Mouse (Mus musculus): Measurements from ENCODE around the gene Trpc7.

The Trpc7 gene

DNA sequence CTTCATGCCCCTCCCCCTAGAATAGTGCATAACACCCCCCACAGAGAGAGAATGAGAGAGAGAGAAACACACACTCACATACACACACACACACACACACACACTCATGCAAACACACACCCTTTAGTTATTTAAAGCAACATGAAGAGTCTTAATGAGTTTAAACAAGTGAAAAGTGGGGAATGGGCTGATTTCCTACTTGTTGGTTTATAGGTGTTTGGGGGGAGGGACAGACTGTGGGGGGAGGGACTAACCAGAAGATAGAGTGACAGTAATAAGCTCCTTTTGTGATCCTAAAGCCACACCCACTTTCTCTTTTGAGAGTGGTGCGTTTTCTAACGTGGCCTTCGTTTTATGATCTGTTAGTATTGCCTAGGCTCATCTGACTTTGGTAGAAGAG is at the start of gene Trpc7:
TSS of gene Trpc7 (minus strand) at position 101 of the 400 bp plus-strand sequence.
- DNase-seq (ENCODE audit: low spot score) = no peak

DNA sequence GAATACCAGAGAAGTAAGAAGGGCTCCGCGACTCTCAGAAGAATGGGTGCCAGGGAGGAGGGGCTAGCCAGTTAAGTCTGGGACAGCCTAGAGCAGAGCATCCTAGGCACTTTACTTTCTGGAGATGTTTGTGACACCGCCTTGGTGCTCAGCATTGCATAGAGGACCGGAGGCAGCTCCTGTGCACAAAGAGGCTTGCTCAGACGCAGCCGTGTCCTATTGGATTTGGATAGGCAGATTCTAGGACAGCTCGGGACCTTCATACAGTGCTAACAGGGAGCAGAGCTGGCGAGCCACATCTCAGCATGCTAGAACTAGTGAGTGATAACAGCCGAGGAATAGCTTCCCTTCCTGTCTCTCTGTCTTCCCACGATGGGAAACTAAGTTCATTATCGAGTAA is 43.5 kb upstream of the Trpc7 start:
- no peak for DNase-seq (ENCODE audit: low spot score)

DNA sequence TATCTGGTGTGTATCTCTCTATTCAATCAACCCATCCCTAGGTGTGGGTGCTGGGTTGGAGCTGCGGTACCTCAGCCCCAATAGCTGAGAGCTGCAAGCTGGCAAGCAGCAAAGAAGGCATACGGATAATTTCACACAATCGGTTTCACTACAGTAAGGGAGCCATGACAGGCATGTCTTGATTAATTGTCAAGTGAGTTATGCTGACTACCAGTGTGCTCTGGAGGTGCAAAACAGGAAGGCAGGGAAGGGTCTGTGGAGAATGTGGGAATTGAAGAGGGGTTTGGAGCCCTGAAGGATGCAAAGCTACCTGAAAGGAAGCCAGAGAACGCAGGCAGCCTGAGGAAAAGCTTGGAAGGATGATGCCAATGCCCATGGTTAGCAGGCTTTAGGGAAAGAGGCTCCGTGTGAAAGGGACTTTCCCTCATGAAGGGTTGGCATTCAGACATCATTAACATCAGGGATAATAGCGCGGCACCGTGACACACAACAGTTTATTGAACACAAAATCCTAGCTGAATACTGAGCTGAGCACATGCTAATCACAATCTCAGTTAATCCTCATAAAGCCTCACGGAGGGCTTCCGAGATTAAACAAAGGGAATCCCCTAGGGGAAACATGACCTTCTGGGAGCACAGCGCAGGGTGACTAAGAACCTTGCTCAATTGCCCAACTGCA is 38.2 kb upstream of the Trpc7 start:
- DNase-seq (ENCODE audit: low spot score) = no peak

DNA sequence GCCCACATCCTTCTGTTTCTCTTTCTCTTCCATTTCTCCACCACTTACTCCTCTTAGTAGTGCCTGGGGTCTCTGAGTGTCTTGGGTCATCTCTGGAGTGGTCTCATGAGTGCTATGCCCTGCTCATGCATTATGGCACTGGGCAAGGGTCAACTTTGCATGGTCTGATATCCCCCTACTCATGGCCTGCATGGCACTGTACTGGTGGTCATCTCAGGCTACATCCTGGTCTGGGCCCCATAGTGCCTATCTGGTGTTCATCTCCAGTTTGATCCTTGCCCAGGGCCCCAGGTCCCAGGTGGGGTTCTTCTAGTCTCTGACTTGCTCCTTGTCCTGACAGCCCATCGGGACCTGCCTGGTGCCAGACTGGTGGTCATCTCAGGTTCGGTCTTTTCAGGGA is 34.6 kb upstream of the Trpc7 start:
- no peak for DNase-seq (ENCODE audit: low spot score)

DNA sequence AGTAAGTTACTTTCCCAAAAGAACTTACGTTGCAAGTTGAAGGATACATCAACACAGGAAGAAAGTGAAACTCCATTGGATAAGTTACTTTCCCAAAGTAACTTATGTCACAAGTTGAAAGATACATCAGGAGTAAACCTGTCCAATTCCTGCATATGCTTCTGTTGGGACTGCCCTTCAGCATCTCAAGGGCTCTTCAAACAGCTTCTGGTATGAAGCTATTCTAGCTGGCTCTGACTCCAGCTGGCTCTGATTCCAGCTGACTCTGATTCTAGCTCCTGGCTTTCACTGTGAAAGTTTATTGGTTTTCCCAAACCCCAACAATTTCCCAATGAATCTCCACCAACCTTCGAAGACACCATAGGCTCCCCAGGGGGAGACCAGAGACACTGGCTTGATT is 27.2 kb upstream of the Trpc7 start:
- DNase-seq (ENCODE audit: low spot score) = no peak

DNA sequence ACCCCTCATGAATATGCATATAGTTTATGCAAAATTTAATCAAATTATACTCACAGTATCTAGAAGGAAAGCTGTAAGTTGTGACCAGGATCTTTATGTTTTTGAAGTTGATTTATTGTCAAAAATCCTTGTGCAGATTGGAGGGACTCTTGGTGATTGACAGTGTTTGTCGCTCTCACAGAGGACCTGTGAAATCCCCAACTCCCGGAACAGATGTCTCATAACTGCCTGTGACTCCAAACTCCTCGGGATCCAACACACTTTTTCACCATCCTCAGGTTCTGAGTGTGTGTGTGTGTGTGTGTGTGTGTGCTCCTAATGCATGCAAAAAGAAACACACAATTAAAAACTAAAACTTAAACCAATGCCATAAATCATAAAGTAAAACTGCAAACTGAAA is 25.5 kb upstream of the Trpc7 start:
- no peak for DNase-seq (ENCODE audit: low spot score)

DNA sequence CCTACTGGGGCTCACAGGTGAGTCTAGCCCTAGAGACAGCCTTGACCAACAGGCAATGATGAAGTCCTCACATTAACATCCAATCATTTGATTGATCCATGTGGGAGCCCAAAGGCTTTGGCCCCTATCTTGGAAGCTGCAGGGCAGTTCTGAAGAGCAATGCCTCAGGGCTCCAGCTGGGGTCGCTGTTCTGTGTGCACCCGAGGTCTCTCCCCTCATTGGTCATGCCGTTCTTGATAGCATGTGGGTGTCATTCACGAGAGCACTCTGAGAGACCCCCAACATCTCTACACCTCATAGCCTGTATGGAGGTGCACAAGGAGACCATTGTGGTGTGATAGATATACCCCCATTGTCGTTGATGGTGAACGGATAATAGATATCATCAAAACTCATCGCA is 18.9 kb upstream of the Trpc7 start:
- DNase-seq (ENCODE audit: low spot score) = no peak

DNA sequence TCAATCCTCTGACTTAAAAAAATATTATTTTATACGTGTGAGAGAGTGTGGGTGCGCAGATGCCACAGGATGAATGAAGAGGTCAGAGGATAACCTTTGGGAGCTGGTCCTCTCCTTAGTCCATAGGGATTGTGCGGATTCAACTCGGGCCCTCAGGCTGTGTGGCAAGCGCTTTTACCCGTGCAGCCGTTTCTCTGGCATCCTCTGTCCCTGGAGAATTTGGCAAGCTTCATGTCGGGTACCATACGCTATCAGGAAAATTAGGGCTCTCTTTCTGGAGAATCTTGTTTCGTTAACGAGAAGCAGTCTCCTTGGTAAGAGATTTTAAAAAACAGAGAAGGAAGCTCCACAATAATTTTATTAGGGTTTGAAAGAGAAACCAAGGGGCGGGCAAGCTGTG is 15.3 kb upstream of the Trpc7 start:
- no peak for DNase-seq (ENCODE audit: low spot score)

DNA sequence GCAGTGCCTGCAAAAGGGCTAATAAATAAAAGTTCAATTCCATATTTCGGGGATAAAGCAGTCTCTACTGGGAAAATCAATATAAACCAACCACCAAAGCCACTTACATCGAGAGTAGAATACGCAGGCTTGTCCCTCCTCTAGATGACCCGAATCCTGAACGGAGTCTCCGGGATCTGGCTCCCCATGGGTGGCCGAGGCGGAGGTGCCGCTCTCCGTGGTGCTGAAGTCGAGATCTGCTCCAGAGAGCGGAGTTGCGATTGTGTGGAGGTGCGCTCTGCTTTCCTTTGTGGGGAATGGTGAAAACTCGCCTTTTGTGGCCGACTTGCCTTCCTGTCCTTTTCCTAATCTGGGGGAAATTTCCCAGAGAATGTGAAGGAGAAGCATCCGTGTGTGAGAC is 407 bp downstream of the Trpc7 start:
- peak; percentile 30 for DNase-seq (ENCODE audit: low spot score)

DNA sequence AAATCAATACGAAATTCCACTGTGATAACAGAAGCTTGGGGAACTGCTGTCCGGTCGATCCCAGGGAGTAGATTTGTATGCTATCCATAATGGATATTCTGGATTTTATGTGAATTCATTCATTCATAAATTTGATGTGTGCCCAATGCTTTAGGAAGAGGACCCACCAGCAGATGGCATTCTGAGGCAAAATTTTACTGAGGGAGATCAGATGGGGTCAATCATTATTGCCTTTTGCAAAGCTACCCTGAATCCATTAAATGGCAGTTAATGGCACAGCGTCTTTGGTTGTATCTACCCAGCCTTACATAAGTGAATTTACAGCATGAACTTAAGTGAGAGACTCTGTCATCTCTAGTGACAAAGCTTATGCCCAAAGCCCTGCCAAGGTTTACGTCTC is 1.2 kb downstream of the Trpc7 start:
- DNase-seq (ENCODE audit: low spot score) = no peak

DNA sequence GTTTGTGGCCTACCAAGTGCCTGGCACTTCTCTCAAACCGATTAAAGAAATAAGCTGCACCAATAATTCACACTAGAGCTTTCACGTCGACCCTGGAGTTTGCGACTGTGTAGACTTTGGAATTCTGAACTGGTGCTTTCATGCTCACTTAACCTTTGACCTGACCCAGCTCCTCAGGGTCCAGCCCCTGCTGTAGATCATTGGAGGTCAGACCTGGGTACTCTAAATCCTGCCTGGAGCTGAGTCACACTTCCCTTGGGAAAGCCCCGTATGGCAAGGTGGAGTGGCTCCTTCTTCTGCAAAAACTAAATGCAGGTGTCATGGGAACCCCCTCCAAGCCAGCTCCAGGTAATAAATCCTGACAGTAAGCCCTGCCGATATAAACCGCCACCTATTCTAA is 5.9 kb downstream of the Trpc7 start:
- DNase-seq (ENCODE audit: low spot score) = no peak

DNA sequence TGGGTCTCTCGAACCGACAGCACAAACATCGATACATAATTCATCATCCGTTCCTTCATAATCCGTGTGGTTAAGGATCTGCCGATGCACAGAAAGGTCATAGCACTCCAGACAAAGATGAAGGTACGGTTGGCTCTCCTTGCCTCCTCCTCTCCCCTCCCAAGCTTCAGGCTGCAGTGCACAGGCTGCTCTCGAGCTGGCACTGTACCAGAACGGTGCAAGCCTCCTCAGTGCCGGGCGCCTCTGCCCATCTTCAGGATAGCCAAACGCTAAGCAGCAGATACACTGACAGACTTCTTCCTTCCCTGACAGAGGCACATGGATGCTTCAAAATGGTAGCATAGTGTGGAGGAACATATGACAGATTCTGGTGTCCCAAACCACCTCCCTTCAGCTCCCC is 12.9 kb downstream of the Trpc7 start:
- DNase-seq (ENCODE audit: low spot score) = no peak

DNA sequence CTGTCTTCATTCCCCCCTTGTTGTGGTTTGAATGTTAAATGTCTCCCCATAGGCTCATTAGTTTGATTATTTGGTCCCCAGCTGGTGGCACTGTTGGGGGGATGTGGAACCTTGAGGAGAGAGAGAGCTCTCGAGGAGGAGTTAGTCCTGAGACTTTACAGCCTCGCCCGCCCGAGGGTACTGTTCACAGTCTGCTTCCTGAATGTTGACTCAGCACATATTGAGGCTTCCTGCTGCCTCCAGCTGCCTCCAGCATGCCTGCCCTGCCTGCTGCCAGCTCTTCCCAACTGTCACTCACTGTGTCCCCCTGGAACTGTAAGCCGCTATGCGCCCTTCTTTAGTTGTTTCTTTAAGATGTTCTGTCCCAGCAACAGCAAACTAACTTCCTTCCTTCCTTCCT is 31.2 kb downstream of the Trpc7 start:
- DNase-seq (ENCODE audit: low spot score) = no peak

DNA sequence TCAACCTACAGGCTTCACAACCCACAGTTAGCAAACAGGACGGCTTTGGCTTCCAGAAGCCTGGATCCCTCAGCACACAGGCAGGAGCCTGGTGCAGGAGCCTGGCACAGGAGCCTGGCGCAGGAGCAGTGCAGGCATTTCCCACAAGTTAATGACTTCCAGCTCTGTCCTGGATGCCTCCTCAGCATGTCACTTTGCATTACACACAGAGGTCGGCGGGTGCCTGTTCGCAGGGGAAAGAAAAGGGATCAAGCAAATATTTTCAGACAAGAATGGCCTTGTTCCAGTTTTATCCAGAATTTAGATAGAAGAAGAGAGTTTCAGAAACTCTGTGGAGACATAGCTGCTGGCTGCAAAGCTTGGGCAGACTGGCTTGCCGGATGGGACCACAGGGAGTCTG is 33.8 kb downstream of the Trpc7 start:
- DNase-seq (ENCODE audit: low spot score) = no peak

DNA sequence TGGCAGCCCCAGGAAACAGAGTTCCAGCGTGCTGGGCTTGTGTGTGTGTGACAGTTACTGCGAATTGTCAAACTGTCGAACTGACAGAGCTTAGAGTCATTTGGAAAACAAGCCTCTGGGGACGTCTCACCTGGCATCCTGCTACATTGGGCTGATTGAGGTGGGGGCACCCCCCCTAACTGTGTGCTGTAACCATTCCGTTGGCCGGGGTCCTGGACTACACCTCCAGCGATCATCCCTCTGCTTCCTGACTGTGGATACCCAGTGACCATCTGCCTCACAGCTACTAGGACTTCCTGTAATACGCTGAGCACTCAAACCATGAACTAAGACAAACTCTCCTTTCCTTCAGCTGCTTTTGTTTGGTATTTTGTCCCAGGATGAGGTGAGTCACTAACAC is 41.3 kb downstream of the Trpc7 start:
- DNase-seq (ENCODE audit: low spot score) = no peak

DNA sequence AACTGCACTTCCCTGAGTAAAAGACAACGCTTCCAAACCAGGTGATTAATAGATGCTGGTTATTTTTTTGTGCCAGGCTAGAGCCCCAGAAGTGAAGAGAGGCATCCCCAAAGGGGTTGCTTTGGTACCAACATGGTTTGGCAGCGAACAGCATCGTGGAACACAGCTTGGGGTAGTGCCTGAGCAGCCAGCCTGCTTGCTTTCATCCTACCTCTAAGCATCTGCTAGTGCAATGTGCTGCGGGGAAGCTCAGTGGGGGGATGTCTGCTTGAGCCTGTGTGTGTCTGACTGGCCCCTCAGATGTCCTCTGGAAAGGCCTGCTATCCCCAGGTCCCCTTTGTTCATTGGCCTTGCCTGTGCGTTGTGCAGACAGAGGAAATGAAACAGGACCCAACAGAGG is 42.4 kb downstream of the Trpc7 start:
- no peak for DNase-seq (ENCODE audit: low spot score)

DNA sequence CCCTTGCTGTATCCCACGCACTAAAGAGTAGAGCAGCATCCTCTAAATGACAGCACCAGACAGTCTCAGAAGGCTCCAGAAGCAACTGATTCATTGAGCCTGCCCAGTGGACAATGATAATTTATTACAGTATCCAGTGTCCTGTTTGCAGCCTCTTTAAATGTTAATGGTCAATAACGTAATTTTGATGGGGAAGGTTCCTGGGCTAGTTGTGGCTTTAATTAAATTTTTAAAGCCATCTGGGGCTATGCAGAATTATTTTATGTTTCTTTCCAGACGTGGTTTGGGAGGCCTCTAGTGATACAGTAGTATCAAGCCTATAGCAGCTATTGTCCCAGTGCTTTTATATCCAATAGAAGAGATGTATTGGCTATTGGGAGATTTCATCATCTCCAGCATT is 49.9 kb downstream of the Trpc7 start:
- DNase-seq (ENCODE audit: low spot score) = no peak

DNA sequence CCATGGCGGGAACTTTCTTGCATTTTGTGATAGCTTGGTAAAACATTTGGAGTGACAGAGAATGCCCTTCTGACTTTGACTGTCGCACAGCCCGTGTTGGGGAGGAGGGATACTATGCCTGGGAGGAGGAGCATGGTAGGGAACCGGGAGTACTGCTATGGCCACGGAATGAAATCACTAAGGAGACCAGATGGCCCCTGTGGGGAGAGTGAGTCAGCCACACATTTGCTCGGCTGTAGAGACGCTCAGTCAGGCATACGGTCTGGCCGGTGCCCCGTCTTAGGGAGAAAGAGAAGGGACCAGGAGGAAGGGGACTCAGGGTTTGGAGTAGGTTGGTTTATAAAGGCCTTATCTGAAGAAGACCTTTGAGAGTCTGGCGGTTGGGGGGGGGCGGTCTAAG is 80.3 kb downstream of the Trpc7 start:
- no peak for DNase-seq (ENCODE audit: low spot score)

DNA sequence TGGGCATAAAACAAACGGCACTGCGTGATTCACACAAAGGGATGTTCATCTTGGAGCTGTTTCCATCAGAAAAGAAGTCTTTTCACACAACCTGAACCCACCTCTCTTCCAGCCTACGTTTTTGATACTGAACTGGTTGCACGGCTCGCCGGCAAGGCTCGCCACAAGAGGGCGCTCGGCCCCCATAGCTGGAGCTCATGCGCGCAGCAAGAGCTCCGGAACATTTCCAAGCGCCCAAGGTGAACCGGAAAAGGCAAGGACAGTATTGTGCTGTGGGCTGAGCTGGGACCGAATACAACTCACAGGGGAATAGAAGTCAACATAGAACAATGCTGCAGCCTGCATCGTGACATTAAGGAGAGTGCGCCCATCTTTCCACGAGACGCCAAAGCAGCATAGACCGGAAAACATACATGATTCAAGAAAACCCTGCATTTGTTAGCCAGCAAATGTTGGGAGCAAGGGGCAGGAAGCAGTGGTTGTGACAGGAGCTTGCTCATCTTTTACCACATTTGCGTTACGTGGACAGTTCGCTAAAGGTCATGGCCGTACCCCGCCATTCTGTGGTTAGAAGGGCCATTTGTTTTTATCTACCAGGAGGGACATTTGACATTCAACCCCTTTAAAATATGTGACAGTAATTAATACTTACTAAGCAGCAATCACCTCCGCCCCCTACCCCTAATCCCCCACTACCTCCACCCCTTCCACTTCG is 88.9 kb downstream of the Trpc7 start:
- DNase-seq (ENCODE audit: low spot score) = peak; percentile 54

DNA sequence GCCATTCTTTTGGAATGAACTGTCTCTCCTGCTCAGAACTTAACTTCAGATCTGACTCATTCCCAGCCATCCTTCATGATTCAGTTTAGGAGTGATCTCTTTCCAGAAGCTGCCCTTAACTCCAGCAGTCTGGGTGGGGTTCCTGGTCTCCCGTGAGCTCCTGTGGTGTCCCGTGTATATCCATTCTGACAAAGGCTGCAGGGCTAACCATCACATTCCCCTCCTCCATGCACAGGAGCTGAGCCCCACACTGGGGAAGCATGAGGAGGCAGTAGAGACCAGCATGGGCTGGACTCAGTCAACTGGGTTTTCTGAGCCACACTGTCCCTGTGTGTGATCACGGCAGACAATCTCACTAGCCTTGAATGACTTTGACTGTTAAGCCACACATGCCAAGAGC is 90.7 kb downstream of the Trpc7 start:
- no peak for DNase-seq (ENCODE audit: low spot score)

DNA sequence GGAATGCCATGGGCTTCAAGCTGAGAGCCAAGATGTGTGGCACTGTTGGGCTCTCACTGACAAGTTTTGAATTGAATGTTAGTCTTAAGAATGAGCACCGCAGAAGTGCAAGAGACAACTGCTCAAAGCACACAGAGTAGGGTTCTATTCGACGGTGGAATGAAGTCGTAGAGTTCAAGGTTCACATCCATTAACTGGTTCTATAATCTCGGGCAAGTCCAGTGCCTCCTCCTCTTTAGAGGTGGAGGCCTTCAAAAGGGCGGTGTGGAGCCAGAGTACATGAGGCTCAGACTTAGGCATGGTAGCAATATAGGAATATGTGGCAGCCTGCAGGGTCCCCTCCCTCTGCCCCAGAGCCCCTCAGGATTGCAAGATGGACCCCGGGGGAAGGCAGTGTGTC is 98.3 kb downstream of the Trpc7 start:
- DNase-seq (ENCODE audit: low spot score) = no peak

DNA sequence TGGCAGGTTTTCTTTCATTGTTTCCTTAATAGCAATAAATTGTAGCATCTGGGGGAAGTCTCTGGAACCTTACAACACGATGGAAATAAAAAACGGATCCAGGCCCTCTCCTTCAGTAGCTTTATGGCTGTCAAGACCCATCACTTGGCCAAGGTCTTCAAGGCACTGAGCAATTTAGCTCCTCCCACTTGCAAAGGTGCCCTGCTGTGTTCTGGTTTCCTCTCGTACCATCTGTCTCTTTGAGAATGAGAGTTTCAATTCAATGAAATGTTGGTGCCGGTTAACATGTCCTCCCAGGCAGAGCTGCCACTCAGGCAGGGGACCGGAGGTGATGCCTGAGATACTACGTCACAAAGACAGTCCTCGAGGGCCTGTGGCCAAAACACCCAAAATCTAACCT is 100.3 kb downstream of the Trpc7 start:
- no peak for DNase-seq (ENCODE audit: low spot score)

DNA sequence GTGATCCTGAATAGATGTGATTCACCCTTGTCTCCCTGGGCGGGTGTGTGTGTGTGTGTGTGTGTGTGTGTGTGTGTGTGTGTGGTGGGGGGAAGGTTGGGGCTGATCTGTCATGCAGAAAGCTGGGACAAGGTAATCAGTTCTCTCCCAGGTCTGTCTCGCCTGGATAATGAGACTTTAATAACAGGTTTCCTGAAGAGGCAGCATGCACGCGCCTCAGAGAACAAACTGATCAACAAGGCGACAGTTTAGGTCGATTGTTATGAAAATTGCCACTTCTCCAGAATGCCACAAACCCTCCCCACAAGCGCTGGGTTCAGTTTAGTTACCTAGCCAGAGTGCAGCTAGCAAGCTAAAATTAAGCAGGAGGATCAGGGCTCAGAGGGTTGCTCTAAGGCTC is 101.4 kb downstream of the Trpc7 start:
- no peak for DNase-seq (ENCODE audit: low spot score)

DNA sequence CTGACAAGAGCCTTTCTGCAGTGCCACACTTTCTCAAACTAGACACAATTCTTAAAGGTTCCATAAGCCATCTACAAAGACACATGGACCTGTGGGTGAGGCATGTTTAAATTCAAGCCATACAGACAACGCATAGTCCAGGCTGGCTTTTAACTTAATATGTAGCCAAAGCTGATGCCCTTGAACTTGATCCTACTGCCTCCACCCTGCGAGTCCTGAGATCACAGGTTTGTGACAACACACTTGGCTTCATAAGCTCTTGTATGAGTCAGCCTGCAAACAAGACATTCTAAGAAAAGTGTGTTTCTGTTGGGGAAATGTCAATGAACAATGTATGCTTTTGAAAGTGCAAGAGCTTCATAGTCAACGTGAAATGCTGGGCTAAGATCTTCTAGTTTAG is 102.9 kb downstream of the Trpc7 start:
- DNase-seq (ENCODE audit: low spot score) = no peak

Data from urinary bladder, postnatal 10 days (tissue).